Mouse (Mus musculus): ENCODE results near the gene 2610507B11Rik. TPM values are rescaled to one million over a fixed set of nuclear protein-coding genes. Genes with fewer than 3 reads are reported as not detected.
"Not testable (repeated sequence)": the region's sequence is repeated elsewhere in the genome, so short reads cannot be mapped to it uniquely, and the experiment has no call there.

2610507B11Rik gene
- polyA plus RNA-seq, 1 experiment from 2014 or later, result 94.5 TPM

DNA sequence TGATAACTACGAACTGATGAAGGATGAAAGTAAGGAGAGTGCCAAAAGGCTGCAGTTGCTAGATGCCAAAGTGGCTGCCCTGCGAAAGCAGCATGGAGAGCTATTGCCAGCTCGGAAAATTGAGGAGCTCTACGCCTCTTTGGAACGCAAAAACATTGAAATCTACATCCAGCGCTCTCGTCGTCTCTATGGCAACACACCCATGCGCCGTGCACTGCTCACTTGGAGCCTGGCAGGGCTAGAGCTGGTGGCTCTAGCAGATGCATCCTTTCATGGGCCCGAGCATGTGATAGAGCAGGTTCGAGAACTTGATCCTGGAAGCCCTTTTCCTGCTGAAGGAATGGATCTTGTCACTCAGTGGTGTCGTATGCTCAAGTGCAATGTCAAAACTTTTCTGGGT, 10.4 kb downstream of the 2610507B11Rik start:
- no peak overlapping the region for H3K4me3 ChIP-seq (ENCODE audit: low read depth, low read length)
- no peaks in the 10 kb centered on the region for H3K27me3 ChIP-seq (ENCODE audit: control insufficient read depth, insufficient read depth, low read length)
- 92% methylated on average over 13 of the region's 13 CpGs for WGBS
- H3K27ac ChIP-seq (ENCODE audit: low read depth, low read length), result no peak overlapping the region
- no peaks in the 10 kb centered on the region for H3K4me1 ChIP-seq (replicated peaks; ENCODE audit: control insufficient read depth, insufficient read depth, low read length)
- no peak for ATAC-seq (ENCODE audit: low FRiP score)
- DNase-seq (ENCODE audit: low spot score), result no peak
- H3K36me3 ChIP-seq (ENCODE audit: control insufficient read depth, insufficient read depth, low read length), result peaks cover 32% of the 10 kb centered on the region
- H3K4me2 ChIP-seq (replicated peaks; ENCODE audit: low read depth, low read length), result no peak overlapping the region
- H3K9ac ChIP-seq (ENCODE audit: low read depth, low read length), result no peak overlapping the region
- H3K9me3 ChIP-seq (ENCODE audit: control insufficient read depth, low read length), result no peaks in the 10 kb centered on the region

DNA sequence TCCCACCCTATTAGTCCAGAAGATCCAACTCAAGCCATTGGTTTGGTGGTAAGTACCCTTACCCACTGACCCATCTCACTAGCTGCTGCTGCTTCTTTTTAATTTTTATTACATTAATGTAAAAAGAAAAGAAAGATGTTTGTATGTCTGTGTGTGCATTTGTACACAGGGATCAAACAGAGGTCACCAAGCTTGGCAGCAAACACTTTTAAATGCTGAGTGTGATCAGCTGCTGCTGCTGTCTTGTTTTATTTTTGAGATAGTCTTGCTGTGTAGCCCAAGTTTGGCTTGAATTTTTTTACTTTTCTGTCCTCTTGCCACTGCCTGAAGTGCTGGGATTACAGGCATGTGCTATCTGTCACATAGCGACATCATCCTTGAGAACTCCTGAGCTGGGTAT, 14.0 kb downstream of the 2610507B11Rik start:
- Histone ChIP-seq H3K4me1 (replicated peaks; ENCODE audit: control insufficient read depth, insufficient read depth, low read length) (no peaks in the 10 kb centered on the region), H3K4me2 (replicated peaks; ENCODE audit: low read depth, low read length) (no peak overlapping the region), H3K27ac (ENCODE audit: low read depth, low read length) (no peak overlapping the region), H3K36me3 (ENCODE audit: control insufficient read depth, insufficient read depth, low read length) (peaks cover 28% of the 10 kb centered on the region; the same call in 1 of the 2 replicates), H3K27me3 (ENCODE audit: control insufficient read depth, insufficient read depth, low read length) (no peaks in the 10 kb centered on the region), H3K9me3 (ENCODE audit: control insufficient read depth, low read length) (no peaks in the 10 kb centered on the region), H3K9ac (ENCODE audit: low read depth, low read length) (no peak overlapping the region), H3K4me3 (ENCODE audit: low read depth, low read length) (no peak overlapping the region)
- ATAC-seq (ENCODE audit: low FRiP score) (no peak), DNase-seq (ENCODE audit: low spot score) (no peak)
- WGBS, result 100% methylated on average over 1 of the region's 1 CpGs

DNA sequence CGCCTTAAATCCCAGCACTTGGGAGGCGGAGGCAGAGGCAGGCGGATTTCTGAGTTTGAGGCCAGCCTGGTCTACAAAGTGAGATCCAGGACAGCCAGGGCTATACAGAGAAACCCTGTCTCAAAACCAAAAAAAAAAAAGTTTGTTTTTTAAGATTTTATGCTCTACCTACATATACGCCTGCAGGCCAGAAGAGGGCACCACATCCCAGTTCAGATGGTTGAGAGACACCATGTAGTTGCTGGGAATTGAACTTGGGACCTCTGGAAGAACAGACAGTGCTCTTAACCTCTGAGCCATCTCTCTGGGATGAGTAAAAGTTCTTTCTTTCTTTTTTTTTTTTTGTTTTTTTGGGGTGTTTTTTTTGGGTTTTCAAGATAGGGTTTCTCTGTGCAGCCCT, 14.6 kb downstream of the 2610507B11Rik start:
- DNase-seq (ENCODE audit: low spot score); ATAC-seq (ENCODE audit: low FRiP score); H3K4me3 ChIP-seq (ENCODE audit: low read depth, low read length); H3K4me1 ChIP-seq (replicated peaks; ENCODE audit: control insufficient read depth, insufficient read depth, low read length); H3K9ac ChIP-seq (ENCODE audit: low read depth, low read length); H3K27me3 ChIP-seq (ENCODE audit: control insufficient read depth, insufficient read depth, low read length); H3K27ac ChIP-seq (ENCODE audit: low read depth, low read length); H3K4me2 ChIP-seq (replicated peaks; ENCODE audit: low read depth, low read length); H3K9me3 ChIP-seq (ENCODE audit: control insufficient read depth, low read length): not testable (repeated sequence)
- H3K36me3 ChIP-seq (ENCODE audit: control insufficient read depth, insufficient read depth, low read length), result peaks cover 28% of the 10 kb centered on the region; the same call in 1 of the 2 replicates
- WGBS, result 97% methylated on average over 4 of the region's 4 CpGs

DNA sequence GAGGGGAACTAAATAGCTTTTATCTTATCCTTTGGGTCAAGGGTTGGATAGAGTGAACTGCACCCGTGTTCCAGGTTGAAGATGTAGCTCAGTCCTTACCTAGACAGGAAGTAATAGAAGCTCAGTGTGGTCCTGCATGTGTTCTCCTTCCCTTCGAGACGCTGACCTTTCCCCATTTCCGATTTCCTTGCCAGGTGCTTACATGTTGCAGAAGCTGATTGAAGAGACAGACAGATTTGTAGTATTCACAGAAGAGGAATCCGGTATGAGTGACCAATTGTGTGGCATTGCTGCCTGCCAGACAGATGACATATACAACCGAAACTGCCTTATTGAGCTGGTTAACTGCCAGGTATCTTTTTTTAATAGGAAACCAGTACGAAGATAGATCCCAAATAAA, 17.3 kb downstream of the 2610507B11Rik start:
- H3K4me1 ChIP-seq (replicated peaks; ENCODE audit: control insufficient read depth, insufficient read depth, low read length), result no peaks in the 10 kb centered on the region
- no peak overlapping the region for H3K4me3 ChIP-seq (ENCODE audit: low read depth, low read length)
- WGBS, result 89% methylated on average over 7 of the region's 7 CpGs
- no peak for DNase-seq (ENCODE audit: low spot score)
- H3K4me2 ChIP-seq (replicated peaks; ENCODE audit: low read depth, low read length), result no peak overlapping the region
- H3K9me3 ChIP-seq (ENCODE audit: control insufficient read depth, low read length), result no peaks in the 10 kb centered on the region
- no peak overlapping the region for H3K27ac ChIP-seq (ENCODE audit: low read depth, low read length)
- H3K27me3 ChIP-seq (ENCODE audit: control insufficient read depth, insufficient read depth, low read length), result no peaks in the 10 kb centered on the region
- no peak overlapping the region for H3K9ac ChIP-seq (ENCODE audit: low read depth, low read length)
- 0 out of 2 replicates have a peak, but pooled peaks cover 13% of the 10 kb centered on the region for H3K36me3 ChIP-seq (ENCODE audit: control insufficient read depth, insufficient read depth, low read length)
- ATAC-seq (ENCODE audit: low FRiP score), result no peak

DNA sequence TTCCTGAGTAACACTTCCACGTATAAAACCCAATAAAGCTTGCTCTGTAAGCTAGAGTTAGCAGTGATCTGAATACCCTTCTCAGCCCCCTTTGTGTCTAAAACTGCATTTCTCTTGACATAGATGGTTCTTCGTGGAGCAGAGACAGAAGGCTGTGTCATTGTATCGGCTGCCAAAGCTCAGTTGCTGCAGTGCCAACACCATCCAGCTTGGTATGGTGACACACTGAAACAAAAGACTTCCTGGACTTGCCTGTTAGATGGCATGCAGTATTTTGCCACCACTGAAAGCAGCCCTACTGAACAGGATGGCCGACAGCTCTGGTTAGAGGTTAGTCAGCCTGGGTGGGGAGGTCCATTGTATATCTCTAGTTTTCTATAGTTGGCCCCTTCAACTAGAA, 18.0 kb downstream of the 2610507B11Rik start:
- Histone ChIP-seq H3K27me3 (ENCODE audit: control insufficient read depth, insufficient read depth, low read length) (no peaks in the 10 kb centered on the region), H3K4me3 (ENCODE audit: low read depth, low read length) (no peak overlapping the region), H3K9ac (ENCODE audit: low read depth, low read length) (no peak overlapping the region), H3K27ac (ENCODE audit: low read depth, low read length) (no peak overlapping the region), H3K36me3 (ENCODE audit: control insufficient read depth, insufficient read depth, low read length) (0 out of 2 replicates have a peak, but pooled peaks cover 13% of the 10 kb centered on the region), H3K4me1 (replicated peaks; ENCODE audit: control insufficient read depth, insufficient read depth, low read length) (no peaks in the 10 kb centered on the region), H3K4me2 (replicated peaks; ENCODE audit: low read depth, low read length) (no peak overlapping the region), H3K9me3 (ENCODE audit: control insufficient read depth, low read length) (no peaks in the 10 kb centered on the region)
- DNase-seq (ENCODE audit: low spot score), result no peak
- no peak for ATAC-seq (ENCODE audit: low FRiP score)
- WGBS, result 92% methylated on average over 4 of the region's 4 CpGs

- WGBS, result 88% methylated on average over 7 of the region's 7 CpGs
- Histone ChIP-seq H3K27ac (ENCODE audit: low read depth, low read length) (no peak overlapping the region), H3K9ac (ENCODE audit: low read depth, low read length) (no peak overlapping the region), H3K4me1 (replicated peaks; ENCODE audit: control insufficient read depth, insufficient read depth, low read length) (no peaks in the 10 kb centered on the region), H3K27me3 (ENCODE audit: control insufficient read depth, insufficient read depth, low read length) (no peaks in the 10 kb centered on the region), H3K4me3 (ENCODE audit: low read depth, low read length) (no peak overlapping the region), H3K9me3 (ENCODE audit: control insufficient read depth, low read length) (no peaks in the 10 kb centered on the region), H3K4me2 (replicated peaks; ENCODE audit: low read depth, low read length) (no peak overlapping the region), H3K36me3 (ENCODE audit: control insufficient read depth, insufficient read depth, low read length) (peaks cover 26% of the 10 kb centered on the region)
- DNase-seq (ENCODE audit: low spot score) (no peak), ATAC-seq (ENCODE audit: low FRiP score) (no peak)
These were observed 27.7 kb downstream of the 2610507B11Rik start for GRCm38 (mm10) chr11:78289146-78289763.

DNA sequence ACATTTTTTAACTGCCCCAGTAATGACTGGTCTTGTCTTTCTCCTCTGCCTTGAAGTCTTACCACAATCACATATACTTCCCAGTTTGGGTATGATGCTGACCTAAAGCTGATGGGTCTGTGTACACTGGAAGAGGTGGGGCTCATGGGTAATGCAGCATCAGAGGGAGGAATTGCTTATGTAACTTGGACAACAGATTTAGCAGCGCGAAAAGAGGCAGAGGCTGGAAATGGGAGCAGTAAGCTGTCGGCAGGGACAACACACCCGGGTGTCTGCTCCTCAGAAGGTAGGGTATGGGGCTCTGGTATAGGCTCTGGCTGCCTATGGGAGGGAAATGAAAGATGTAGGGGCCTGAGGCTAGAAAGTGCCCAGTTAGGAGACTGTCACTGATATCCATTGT, 29.1 kb downstream of the 2610507B11Rik start, which contains the start of gene BC030499:
Gene BC030499, plus strand, starts transcription at position 188 of the 400 bp plus-strand sequence.
- Histone ChIP-seq H3K9me3 (ENCODE audit: control insufficient read depth, low read length) (no peaks in the 10 kb centered on the region), H3K9ac (ENCODE audit: low read depth, low read length) (no peak within 1 kb of the TSS), H3K4me3 (ENCODE audit: low read depth, low read length) (no peak within 1 kb of the TSS), H3K27ac (ENCODE audit: low read depth, low read length) (no peak within 1 kb of the TSS), H3K36me3 (ENCODE audit: control insufficient read depth, insufficient read depth, low read length) (peaks cover 20% of the 10 kb centered on the region; the same call in 1 of the 2 replicates), H3K4me2 (replicated peaks; ENCODE audit: low read depth, low read length) (no peak within 1 kb of the TSS), H3K4me1 (replicated peaks; ENCODE audit: control insufficient read depth, insufficient read depth, low read length) (no peaks in the 10 kb centered on the region), H3K27me3 (ENCODE audit: control insufficient read depth, insufficient read depth, low read length) (no peaks in the 10 kb centered on the region)
- ATAC-seq (ENCODE audit: low FRiP score) (no peak), DNase-seq (ENCODE audit: low spot score) (no peak)
- WGBS, result 95% methylated on average over 4 of the region's 4 CpGs

GRCm38 (mm10) chr11:78294585-78294984, 33.0 kb downstream of the 2610507B11Rik start:
- DNase-seq (ENCODE audit: low spot score) (no peak), ATAC-seq (ENCODE audit: low FRiP score) (no peak)
- no peaks in the 10 kb centered on the region for H3K9me3 ChIP-seq (ENCODE audit: control insufficient read depth, low read length)
- no peaks in the 10 kb centered on the region for H3K4me1 ChIP-seq (replicated peaks; ENCODE audit: control insufficient read depth, insufficient read depth, low read length)
- no peak overlapping the region for H3K9ac ChIP-seq (ENCODE audit: low read depth, low read length)
- H3K4me2 ChIP-seq (replicated peaks; ENCODE audit: low read depth, low read length), result no peak overlapping the region
- H3K27me3 ChIP-seq (ENCODE audit: control insufficient read depth, insufficient read depth, low read length), result no peaks in the 10 kb centered on the region
- peaks cover 4% of the 10 kb centered on the region; the same call in 1 of the 2 replicates for H3K36me3 ChIP-seq (ENCODE audit: control insufficient read depth, insufficient read depth, low read length)
- 97% methylated on average over 6 of the region's 6 CpGs for WGBS
- H3K4me3 ChIP-seq (ENCODE audit: low read depth, low read length), result no peak overlapping the region
- H3K27ac ChIP-seq (ENCODE audit: low read depth, low read length), result no peak overlapping the region

- peak overlapping the region; percentile 75 for H3K4me2 ChIP-seq (replicated peaks; ENCODE audit: low read depth, low read length)
- H3K9ac ChIP-seq (ENCODE audit: low read depth, low read length), result 0 out of 2 replicates have a peak overlapping the region, but pooled peaks have one; percentile 75
- H3K36me3 ChIP-seq (ENCODE audit: control insufficient read depth, insufficient read depth, low read length), result peaks cover 9% of the 10 kb centered on the region
- WGBS, result 72% methylated on average over 7 of the region's 7 CpGs
- H3K27me3 ChIP-seq (ENCODE audit: control insufficient read depth, insufficient read depth, low read length), result no peaks in the 10 kb centered on the region
- DNase-seq (ENCODE audit: low spot score) (no peak), ATAC-seq (ENCODE audit: low FRiP score) (0 out of 2 replicates have a peak, but pooled peaks have one; percentile 7)
- no peaks in the 10 kb centered on the region for H3K9me3 ChIP-seq (ENCODE audit: control insufficient read depth, low read length)
- no peak overlapping the region for H3K27ac ChIP-seq (ENCODE audit: low read depth, low read length)
- peak overlapping the region; percentile 79 for H3K4me3 ChIP-seq (ENCODE audit: low read depth, low read length)
- H3K4me1 ChIP-seq (replicated peaks; ENCODE audit: control insufficient read depth, insufficient read depth, low read length), result no peaks in the 10 kb centered on the region
These were observed 39.4 kb downstream of the 2610507B11Rik start for GRCm38 (mm10) chr11:78300917-78301316.
